Mouse (Mus musculus) small intestine, adult 2 months (tissue): ENCODE data around the gene Kif2c. TPM values are rescaled to one million over a fixed set of nuclear protein-coding genes. Genes with fewer than 3 reads are reported as not detected.

Experiments
- H3K27ac ChIP-seq: fragments of 200-500 bp; 2 replicates; pipeline ENCODE4 v1.5.1; 2012; ENCODE audit warnings: low read depth, low read length, control low read depth, inconsistent platforms; ENCODE audit not compliant: insufficient read depth
- H3K27me3 ChIP-seq: fragments of 200-500 bp; 2 replicates; pipeline ENCODE4 v1.6.1; 2012; ENCODE audit warnings: mild to moderate bottlenecking, moderate library complexity, low read length, inconsistent platforms; ENCODE audit not compliant: control insufficient read depth, insufficient read depth
- H3K36me3 ChIP-seq: fragments of 200-500 bp; 2 replicates; pipeline ENCODE4 v1.6.1; 2012; ENCODE audit warnings: mild to moderate bottlenecking, low read length, control low read depth, inconsistent platforms; ENCODE audit not compliant: control insufficient read depth, insufficient read depth
- H3K4me1 ChIP-seq: fragments of 200-500 bp; 2 replicates; pipeline ENCODE4 v1.6.1; 2012; ENCODE audit warnings: low read length, inconsistent platforms, mixed read lengths; ENCODE audit not compliant: control insufficient read depth, insufficient read depth, insufficient read length
- H3K4me3 ChIP-seq: fragments of 200-500 bp; 2 replicates; pipeline ENCODE4 v1.5.1; 2012; ENCODE audit warnings: low read depth, mild to moderate bottlenecking, control low read depth, inconsistent platforms, low read length, moderate library complexity
- CTCF ChIP-seq: fragments of 200-500 bp; IDR thresholded peaks from 2 replicates; pipeline ENCODE4 v1.5.1; 2012; ENCODE audit warnings: low read depth, mild to moderate bottlenecking, control low read depth, inconsistent platforms, low read length, moderate library complexity, mixed read lengths; ENCODE audit not compliant: insufficient replicate concordance, insufficient read length; ENCODE audit errors: extremely low read depth
- POLR2A ChIP-seq: fragments of 200-500 bp; IDR thresholded peaks from 2 replicates; pipeline ENCODE4 v1.6.1; 2012; ENCODE audit warnings: low read depth, mild to moderate bottlenecking, control low read depth, inconsistent platforms, low read length, moderate library complexity
- WGBS: fragments of 180-500 bp; shearing (Covaris S2); methylation state at CpG from one replicate; pipeline ENCODE4 v1.1.7; 2018; 5-methylcytosine and 5-hydroxymethylcytosine counted together
- polyA plus RNA-seq: library from polyadenylated mRNA; depleted of rRNA; stranded (reverse); fragments of >200 nt; gene quantifications from 2 replicates; pipeline ENCODE4 v1.2.3, GENCODE M21; 2012; rRNA removed

The Kif2c gene
- polyA plus RNA-seq, 1 experiment = 2.8 TPM

DNA sequence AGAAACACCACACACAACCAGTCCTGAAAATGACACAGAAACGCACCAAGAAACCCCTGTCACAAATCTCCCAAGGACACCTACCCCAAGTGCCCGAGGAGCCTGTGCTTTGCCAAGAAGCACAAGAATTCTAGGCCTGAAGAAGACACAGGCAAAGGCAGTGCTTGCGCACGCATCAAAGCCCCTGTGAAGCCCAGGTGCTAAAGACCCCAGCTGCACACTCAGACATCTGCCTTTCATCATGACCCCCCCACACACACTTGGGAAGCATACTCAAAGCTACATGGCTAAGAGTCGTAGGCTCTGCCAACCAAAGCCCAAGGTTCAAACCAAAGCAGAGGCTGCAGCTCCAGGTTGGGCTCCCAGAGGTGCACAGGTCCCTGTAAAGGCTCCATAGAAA, 66.8 kb downstream of the Kif2c start:
- Histone ChIP-seq H3K36me3 (no peaks in the 10 kb centered on the region), H3K27me3 (no peaks in the 10 kb centered on the region), H3K4me1 (peaks cover 4% of the 10 kb centered on the region; the same call in 1 of the 2 replicates), H3K27ac (no peak overlapping the region), H3K4me3 (no peak overlapping the region)
- 84% methylated on average over 5 of the region's 5 CpGs for WGBS
- no peak for TF ChIP-seq POLR2A
- no peak for TF ChIP-seq CTCF

DNA sequence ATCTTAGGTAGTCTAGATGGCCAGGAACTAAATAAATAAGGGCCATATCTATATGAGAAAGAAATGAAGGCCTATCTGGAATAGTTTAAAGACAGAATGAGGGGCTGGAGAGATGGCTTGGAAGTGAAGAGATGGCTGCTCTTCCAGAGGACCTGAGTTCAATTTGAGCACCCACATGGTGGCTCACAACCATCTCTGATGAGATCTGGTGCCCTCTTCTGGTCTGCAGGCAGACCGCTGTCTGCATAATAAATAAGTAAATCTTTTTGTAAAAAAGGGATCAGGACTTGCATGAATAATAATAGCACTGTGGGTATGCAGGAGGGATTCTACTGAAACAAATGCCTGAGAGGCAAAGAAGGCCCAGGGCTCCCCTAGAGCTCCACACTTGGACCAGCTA, 69.2 kb downstream of the Kif2c start:
- Histone ChIP-seq H3K27me3 (no peaks in the 10 kb centered on the region), H3K27ac (no peak overlapping the region), H3K36me3 (no peaks in the 10 kb centered on the region), H3K4me3 (no peak overlapping the region), H3K4me1 (peaks cover 4% of the 10 kb centered on the region; the same call in 1 of the 2 replicates)
- TF ChIP-seq CTCF (no peak), POLR2A (no peak)
- WGBS = 96% methylated on average over 1 of the region's 1 CpGs

DNA sequence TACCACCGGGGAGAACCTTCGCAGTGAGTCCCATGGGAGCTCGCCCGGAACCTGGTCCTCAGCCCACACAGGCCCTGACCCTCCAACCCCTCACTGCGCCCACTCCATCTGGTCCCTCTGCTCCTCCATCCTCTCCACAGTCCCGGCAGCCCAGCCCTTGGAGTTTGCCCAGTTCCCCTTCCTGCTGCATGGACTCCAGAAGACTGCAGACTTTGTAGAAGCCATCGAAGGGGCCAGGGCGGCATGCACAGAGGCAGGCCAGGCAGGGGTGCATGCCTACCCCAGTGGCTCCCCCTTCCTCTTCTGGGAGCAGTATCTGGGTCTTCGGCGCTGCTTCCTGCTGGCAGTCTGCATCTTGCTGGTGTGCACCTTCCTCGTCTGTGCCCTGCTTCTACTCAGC, 71.5 kb downstream of the Kif2c start:
- Histone ChIP-seq H3K36me3 (no peaks in the 10 kb centered on the region), H3K27me3 (no peaks in the 10 kb centered on the region), H3K27ac (no peak overlapping the region), H3K4me3 (no peak overlapping the region), H3K4me1 (peaks cover 4% of the 10 kb centered on the region; the same call in 1 of the 2 replicates)
- WGBS = 91% methylated on average over 11 of the region's 11 CpGs
- TF ChIP-seq POLR2A (no peak), CTCF (no peak)

DNA sequence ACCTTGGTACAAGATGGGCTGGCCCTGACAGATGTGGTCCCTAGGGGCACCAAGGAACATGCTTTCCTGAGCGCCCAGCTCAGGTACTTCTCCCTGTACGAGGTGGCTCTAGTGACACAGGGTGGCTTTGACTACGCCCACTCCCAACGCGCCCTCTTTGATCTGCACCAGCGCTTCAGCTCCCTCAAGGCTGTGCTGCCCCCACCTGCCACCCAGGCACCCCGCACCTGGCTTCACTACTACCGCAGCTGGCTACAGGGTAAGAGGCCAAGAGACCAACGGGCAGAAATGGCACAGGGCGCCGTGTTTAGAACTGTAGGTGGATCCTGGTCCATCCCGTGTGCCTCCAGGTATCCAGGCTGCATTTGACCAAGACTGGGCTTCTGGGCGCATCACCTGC, 72.2 kb downstream of the Kif2c start:
- Histone ChIP-seq H3K27me3 (no peaks in the 10 kb centered on the region), H3K4me3 (no peak overlapping the region), H3K4me1 (peaks cover 8% of the 10 kb centered on the region; the same call in 1 of the 2 replicates), H3K36me3 (no peaks in the 10 kb centered on the region), H3K27ac (no peak overlapping the region)
- TF ChIP-seq CTCF (no peak), POLR2A (no peak)
- 65% methylated on average over 13 of the region's 13 CpGs for WGBS

Other genes with a start within 250 kb of the Kif2c start
- gene Urod, start 188.2 kb downstream of the Kif2c start, polyA plus RNA-seq = 19.8 and 35.5 TPM in 2 replicates
- gene Hectd3, start 187.3 kb downstream of the Kif2c start, polyA plus RNA-seq = 68.8 and 261 TPM in 2 replicates
- 0.86 and 1.5 TPM in 2 replicates for gene Eif2b3, start 163.2 kb downstream of the Kif2c start, polyA plus RNA-seq
- 2.4 and 3.7 TPM in 2 replicates for gene Ptch2, start 86.6 kb downstream of the Kif2c start, polyA plus RNA-seq
- 3.8 and 4.5 TPM in 2 replicates for gene Btbd19, start 56.9 kb downstream of the Kif2c start, polyA plus RNA-seq
- gene Tctex1d4, start 55.8 kb downstream of the Kif2c start, polyA plus RNA-seq = 0.33 and 0.62 TPM in 2 replicates
- 23.5 and 23.9 TPM in 2 replicates for gene Plk3, start 48.7 kb downstream of the Kif2c start, polyA plus RNA-seq
- gene Rps8, start 26.4 kb downstream of the Kif2c start, polyA plus RNA-seq = 205 and 258 TPM in 2 replicates
- 13.7 and 19.0 TPM in 2 replicates for gene Tmem53, start 69.3 kb upstream of the Kif2c start, polyA plus RNA-seq
- gene Armh1, start 69.5 kb upstream of the Kif2c start, polyA plus RNA-seq = not detected in 2 replicates